Mouse (Mus musculus): ENCODE data around the gene Spaca3. TPM values are rescaled to one million over a fixed set of nuclear protein-coding genes. Genes with fewer than 3 reads are reported as not detected.

Spaca3 gene
- polyA plus RNA-seq (2015; fragmentation: Illumina TruSeq; extraction: RNeasy Lipid Tissue Mini Kit (QIAGEN cat#74804); ENCODE audit: low read depth, low replicate concordance), result not detected

DNA sequence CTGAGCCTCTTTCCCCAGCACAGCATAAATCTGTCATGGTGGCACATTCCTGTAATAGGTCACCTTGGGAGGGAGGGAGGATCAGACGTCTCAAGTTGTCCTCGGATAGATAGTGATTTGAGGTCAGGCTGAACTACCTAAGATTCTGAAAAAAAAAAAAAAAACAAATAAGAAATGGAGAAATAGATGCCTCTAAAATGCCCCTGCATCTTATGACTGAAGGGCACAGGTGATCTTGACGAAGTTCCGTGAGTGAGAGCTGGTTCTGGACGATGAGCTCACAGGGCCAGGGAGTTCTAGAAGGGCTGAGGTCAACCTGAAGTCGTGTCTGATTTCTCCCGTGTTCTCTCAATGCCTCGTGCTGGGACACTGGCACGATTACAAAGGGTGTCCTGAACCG, at the start of gene Spaca3:
Gene Spaca3, plus strand, starts transcription at position 301 of the 400 bp plus-strand sequence.

DNA sequence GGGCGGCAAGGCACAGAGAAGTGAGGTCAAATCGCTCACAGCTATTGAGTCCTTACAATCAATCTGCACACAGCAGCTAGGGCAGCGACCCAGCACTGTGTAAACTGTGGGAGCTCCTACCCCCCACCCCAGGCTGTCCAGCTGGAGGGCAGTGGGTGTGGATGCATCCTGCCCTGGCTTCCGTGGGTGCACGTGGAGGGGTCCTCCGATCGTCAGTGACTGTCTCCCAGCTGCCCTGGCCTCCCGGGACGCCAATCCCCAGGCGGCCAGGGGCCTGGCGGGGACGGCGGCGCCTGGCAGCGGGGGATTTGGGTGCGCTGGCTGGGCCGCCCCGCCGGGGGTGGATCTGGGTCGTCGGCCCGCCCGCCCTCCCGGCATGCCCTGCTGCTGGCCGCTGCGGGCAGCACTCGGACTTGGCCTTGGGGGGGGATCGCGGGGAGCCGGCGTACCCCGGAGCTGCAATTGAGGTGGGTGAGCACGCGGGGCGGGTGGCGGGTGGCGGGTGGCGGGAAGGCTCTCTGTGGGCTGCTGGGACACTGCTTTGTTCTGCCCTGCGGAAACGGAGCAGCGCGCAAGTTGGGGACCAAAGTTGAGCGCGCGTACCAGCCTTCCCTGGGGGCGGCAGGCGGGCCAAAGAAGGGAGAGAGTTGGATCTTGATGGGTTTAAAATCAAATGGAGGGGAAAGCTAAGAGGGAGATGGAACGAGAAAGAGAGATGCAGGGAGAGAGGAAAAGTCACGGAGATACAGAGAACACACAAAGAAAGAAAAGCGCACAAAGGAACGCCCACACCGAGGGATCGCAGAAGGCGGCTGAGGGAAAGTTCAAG, 48.0 kb upstream of the Spaca3 start, which contains the start of gene Tmem98:
Gene Tmem98, plus strand, starts transcription at position 183 of the 829 bp plus-strand sequence.

Other genes with a start within 250 kb of the Spaca3 start
- gene Myo1d, start 78.3 kb upstream of the Spaca3 start, polyA plus RNA-seq (2015; fragmentation: Illumina TruSeq; extraction: RNeasy Lipid Tissue Mini Kit (QIAGEN cat#74804); ENCODE audit: low read depth, low replicate concordance), result 9.2 TPM
- 16.5 TPM for gene Tmem98, start 48.2 kb upstream of the Spaca3 start, polyA plus RNA-seq (2015; fragmentation: Illumina TruSeq; extraction: RNeasy Lipid Tissue Mini Kit (QIAGEN cat#74804); ENCODE audit: low read depth, low replicate concordance)

All from brain, adult 10 weeks (tissue).